Mouse (Mus musculus) gastrocnemius, adult 18-20 months (tissue): ENCODE measurements at regions not wholly inside any gene's neighbourhood (a gene's known extent, or its start where the extent isn't known, plus 50 kb on each side); places are given as distances from the start of the nearest gene placed in this dataset.
"Not testable (repeated sequence)": the region's sequence is repeated elsewhere in the genome, so short reads cannot be mapped to it uniquely, and the experiment has no call there.

ENCODE experiments used
- DNase-seq: peaks from one replicate; pipeline ENCODE4 v3.0.0; 2021; ENCODE audit warnings: low spot score

- no peak for DNase-seq
Observed at GRCm38 (mm10) chr2:146723671-146724070, 132.0 kb upstream of the Kiz start.

- no peak for DNase-seq
Observed at GRCm38 (mm10) chr2:146724142-146724679, 131.5 kb upstream of the Kiz start.

GRCm38 (mm10) chr2:146724924-146725555 lies 130.6 kb upstream of the Kiz start:
- DNase-seq = no peak

GRCm38 (mm10) chr2:146728693-146729092 lies 127.0 kb upstream of the Kiz start:
- no peak for DNase-seq

- DNase-seq = no peak
Observed at GRCm38 (mm10) chr2:146731081-146731480, 124.6 kb upstream of the Kiz start.

- DNase-seq = not testable (repeated sequence)
Observed at GRCm38 (mm10) chr2:146732891-146733290, 122.8 kb upstream of the Kiz start.

GRCm38 (mm10) chr2:146744396-146744795 lies 111.3 kb upstream of the Kiz start:
- DNase-seq = no peak

- no peak for DNase-seq
Observed at GRCm38 (mm10) chr2:146745012-146745682, 110.5 kb upstream of the Kiz start.

- DNase-seq = no peak
Observed at GRCm38 (mm10) chr2:146745683-146746047, 110.0 kb upstream of the Kiz start.

- no peak for DNase-seq
Observed at GRCm38 (mm10) chr2:146753988-146754387, 101.7 kb upstream of the Kiz start.

GRCm38 (mm10) chr2:146763522-146764144 lies 92.0 kb upstream of the Kiz start:
- DNase-seq = no peak

GRCm38 (mm10) chr2:146764313-146765255 lies 91.1 kb upstream of the Kiz start:
- DNase-seq = no peak

- no peak for DNase-seq
Observed at GRCm38 (mm10) chr2:146774876-146775275, 80.8 kb upstream of the Kiz start.

- no peak for DNase-seq
Observed at GRCm38 (mm10) chr2:146787132-146787810, 68.4 kb upstream of the Kiz start.

- no peak for DNase-seq
Observed at GRCm38 (mm10) chr2:146787811-146788455, 67.7 kb upstream of the Kiz start.

GRCm38 (mm10) chr2:146792844-146793420 lies 62.7 kb upstream of the Kiz start:
- DNase-seq = no peak

GRCm38 (mm10) chr2:146802973-146803372 lies 52.7 kb upstream of the Kiz start:
- no peak for DNase-seq
